Mouse (Mus musculus) cerebellum, postnatal 4 days (tissue): Measurements from ENCODE around the gene St3gal4.
A peak's percentile ranks its signal among the peaks of the same experiment; 100 is the strongest.

ENCODE experiments used
- DNase-seq, 2 experiments: peaks; one replicate each; pipeline ENCODE4 v3.0.0; 2022; ENCODE audit warnings: low spot score in 2 of 2, mixed read lengths in 1 of 2

The St3gal4 gene

DNA sequence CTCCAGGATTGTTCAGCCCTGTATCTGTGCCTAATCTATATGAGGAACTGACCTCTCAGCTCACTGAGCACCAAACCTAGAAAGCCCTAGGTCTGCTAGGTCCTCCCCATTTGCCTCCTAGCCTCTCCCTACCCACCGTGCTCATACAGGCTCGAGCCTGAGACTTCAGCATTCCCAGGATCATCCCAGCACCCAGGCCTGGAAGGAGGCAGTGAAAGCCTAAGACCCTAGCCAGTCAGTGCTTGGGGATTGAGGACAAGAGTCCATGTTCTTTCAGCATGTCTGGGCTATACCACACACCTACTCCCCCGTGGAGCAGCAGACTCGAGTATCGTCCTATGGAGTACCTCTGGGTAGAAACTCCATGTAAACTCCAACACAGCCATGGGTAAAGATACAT lies 11.7 kb downstream of the St3gal4 start:
- DNase-seq, result no peak

DNA sequence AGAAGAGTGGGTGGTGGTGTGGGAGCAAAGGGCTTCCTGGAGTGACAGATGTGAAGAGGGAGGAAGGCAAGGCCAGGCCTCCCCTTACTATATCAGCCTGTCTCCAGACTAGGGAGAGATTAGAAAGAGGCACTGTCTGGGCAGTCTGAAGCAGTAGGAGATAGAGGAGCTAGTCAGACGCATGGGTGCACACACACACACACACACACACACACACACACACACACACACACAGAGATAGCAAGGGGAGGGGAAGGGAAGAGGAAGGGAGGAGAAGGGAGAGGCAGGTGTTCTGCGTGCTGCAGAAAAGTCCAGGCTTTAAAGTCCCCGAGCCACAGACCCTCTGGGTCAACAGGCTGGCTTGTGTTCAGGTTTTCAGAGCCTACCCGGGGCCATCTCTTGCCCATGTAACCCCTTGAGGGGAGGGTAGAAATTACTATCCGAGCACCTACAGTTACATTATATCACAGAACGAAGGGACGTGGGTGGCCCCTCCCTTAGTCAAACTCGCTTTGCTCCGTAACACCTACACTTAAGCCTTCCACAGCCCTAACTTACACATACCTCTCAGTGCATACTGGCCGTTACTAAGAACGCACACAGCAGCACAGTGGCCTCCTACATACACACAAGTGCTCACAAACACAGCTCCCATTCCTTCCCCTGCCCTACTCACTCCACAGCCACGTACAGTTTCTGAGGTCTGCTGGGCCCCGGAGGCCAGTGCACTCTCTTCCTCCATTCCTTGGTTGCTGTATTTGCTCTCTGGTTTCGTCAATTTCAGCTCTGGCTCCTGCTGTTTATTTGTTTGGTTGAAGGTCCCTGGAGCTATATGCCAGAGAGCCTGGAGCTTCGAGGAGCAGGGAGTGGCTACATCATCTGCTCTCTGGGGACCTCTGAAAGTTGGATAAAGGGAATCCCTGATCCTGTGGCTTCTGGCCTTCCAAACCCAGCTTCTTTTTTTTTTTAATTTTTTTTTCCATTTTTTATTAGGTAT lies 12.9 kb downstream of the St3gal4 start:
- no peak for DNase-seq

- no peak for DNase-seq
These were observed 13.6 kb downstream of the St3gal4 start for GRCm38 (mm10) chr9:35105438-35105837.

GRCm38 (mm10) chr9:35104711-35105110 lies 14.4 kb downstream of the St3gal4 start:
- no peak for DNase-seq

- no peak for DNase-seq
These were observed 20.3 kb downstream of the St3gal4 start for GRCm38 (mm10) chr9:35098762-35099161.

- DNase-seq, result no peak
These were observed 21.2 kb downstream of the St3gal4 start for GRCm38 (mm10) chr9:35097901-35098300.

GRCm38 (mm10) chr9:35095726-35096125 lies 23.3 kb downstream of the St3gal4 start:
- DNase-seq, result no peak

DNA sequence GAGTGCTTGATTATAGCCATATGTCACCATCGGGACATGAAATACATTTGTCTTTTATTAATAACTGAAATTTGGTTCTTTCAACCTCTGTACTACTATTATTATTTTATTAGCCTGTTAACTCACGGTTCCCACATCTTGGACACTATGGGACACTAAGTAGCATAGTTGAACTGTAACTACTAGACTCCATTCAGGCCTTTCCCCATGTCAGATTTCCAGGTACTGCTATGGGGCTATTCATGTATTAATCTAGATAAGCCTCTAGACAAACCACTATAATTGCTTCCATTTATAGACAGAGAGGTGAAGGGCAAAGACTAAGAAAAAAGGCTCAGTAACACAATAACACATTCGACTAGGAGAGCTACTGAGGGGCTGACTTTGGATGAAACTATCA lies 25.7 kb downstream of the St3gal4 start:
- no peak for DNase-seq

DNA sequence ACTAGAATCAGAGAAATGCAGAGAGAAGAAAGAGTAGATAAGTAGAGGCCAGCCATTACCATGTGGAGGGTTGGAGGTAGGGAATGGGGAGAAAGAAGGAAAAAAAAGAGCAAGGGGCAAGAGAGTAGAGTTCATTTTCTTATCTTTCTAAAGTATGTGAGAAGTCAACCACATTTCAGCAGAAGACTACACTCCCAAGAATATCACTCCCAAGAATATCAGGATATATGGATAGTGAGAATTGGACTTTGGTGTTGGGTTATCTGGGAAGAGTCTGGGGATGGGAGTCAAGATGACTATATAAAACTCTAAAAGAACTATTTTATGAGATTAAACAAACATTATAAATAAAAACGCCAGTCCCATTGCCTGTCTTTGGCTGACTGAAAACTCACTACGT lies 26.2 kb downstream of the St3gal4 start:
- no peak for DNase-seq

DNA sequence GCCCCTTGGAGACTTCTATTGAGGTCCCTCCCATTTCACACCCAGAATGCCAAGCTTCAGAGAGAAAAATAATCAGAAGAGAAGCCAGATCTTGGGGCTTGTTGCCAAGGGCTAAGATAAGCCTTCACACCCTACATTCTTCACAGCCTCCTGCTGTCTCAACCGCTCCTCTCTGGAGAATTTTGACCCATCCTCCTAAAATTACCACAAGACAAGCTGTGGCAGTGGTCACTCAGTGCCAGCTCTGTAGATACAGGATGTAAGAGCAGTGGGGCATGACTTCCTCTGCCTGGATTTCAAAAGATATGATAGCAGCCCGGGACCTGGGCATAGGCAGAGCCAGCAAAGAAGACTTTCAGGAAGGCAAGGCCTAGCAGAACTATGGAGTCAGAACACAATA lies 57.6 kb downstream of the St3gal4 start:
- no peak for DNase-seq

DNA sequence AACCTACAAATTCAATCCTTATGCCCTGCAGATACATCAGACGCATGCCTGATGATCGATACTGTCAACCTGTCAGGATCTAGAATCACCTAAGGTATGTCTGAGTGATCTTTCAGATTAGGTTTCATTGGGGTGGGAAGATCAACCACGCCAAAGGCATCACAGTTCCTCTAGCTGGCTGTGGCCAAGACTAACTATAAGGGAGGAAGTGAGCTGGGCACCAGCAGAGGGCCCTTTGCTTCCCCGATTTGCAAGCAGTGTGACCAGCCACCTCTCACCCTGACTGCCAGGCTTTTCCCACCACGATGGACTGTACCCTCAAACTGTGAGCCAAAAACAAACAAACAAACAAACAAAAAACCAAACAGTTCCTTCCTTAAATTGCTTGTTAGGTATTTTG lies 59.2 kb downstream of the St3gal4 start:
- peak in 1 of 2 experiments; percentile 0 for DNase-seq

- peak in 1 of 2 experiments; percentile 1 for DNase-seq
These were observed 60.3 kb downstream of the St3gal4 start for GRCm38 (mm10) chr9:35058596-35059354.

GRCm38 (mm10) chr9:35058186-35058585 lies 60.9 kb downstream of the St3gal4 start:
- DNase-seq, result no peak

DNA sequence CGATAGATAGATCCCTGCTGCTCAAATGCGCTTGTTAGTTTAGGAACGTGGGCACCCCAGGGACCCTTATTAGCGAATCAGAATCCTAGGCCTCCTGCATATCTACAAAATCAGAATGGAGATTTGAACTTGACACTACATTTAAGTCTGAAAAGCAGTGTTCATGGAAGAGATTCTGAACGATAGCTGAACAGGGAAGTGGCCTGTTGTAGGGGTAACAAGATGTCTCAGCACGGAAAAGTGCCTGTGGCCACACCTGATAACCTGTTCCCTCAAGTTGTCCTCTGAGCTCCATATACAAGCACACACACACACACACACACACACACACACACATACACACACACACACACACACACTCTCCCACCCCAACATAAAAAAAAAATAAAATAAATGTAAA lies 61.4 kb downstream of the St3gal4 start:
- no peak for DNase-seq

- DNase-seq, result no peak
These were observed 62.5 kb downstream of the St3gal4 start for GRCm38 (mm10) chr9:35056611-35057010.

DNA sequence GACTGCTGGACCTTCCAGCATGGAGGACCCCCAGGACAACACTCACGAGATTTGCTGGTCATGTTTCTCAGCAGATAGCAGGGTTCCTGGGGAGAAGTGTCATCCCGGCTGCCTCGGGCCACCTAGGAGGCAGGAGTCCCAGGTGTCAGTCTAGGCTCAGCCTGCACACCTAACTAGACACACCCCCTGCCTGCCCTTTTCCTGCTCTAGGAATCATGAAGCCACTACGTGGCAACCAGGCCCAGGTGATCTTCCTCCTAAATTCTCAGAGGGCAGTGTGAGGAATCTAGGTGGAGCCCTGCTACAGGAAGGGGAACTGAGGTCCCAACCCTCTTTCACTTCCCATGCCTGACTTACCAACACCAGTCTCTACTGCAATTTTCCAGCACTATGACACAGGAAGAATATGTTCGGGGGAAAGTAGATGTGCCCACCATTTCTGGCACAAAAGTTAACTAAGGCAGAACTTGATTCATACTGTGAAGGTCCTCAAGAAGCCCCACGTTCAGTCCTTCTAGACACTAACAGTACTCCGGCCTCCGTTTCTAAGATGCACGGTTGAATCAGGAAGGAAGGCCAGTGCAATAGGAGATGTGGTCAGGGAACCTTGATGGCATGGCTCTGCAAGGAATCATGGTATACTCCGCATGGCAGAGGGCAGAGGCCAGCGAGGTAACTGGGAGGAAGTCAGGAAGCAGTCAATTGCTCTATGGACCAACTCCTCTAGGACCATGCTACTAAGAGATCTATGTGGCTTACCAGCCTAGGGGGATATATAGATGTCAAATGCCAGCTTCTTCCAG lies 63.3 kb downstream of the St3gal4 start:
- no peak for DNase-seq

- DNase-seq, result no peak
These were observed 65.4 kb downstream of the St3gal4 start for GRCm38 (mm10) chr9:35053669-35054068.

GRCm38 (mm10) chr9:35053081-35053480 lies 66.0 kb downstream of the St3gal4 start:
- no peak for DNase-seq

- no peak for DNase-seq
These were observed 66.4 kb downstream of the St3gal4 start for GRCm38 (mm10) chr9:35052671-35053070.

GRCm38 (mm10) chr9:35051666-35052065 lies 67.4 kb downstream of the St3gal4 start:
- DNase-seq, result no peak

GRCm38 (mm10) chr9:35050701-35051454 lies 68.2 kb downstream of the St3gal4 start:
- DNase-seq, result no peak
